Mouse (Mus musculus) CH12.LX (cell line): ENCODE measurements around the gene Cwc15. TPM values are rescaled to one million over a fixed set of nuclear protein-coding genes. Genes with fewer than 3 reads are reported as not detected.

Experiments used
- DNase-seq: peaks from one replicate; pipeline ENCODE4 v3.0.0-alpha.2; 2013; ENCODE audit errors: extremely low read depth
- H3K27ac ChIP-seq: 2 replicates; pipeline ENCODE4 v1.5.1; 2012; ENCODE audit warnings: low read depth, mild to moderate bottlenecking, control low read depth, moderate library complexity; ENCODE audit not compliant: insufficient read depth
- H3K27me3 ChIP-seq: replicated peaks from 2 replicates; pipeline ENCODE3; 2012; ENCODE audit warnings: inconsistent platforms
- H3K36me3 ChIP-seq, 2 experiments: replicated peaks in 1 of 2; 2 replicates each; pipeline versions ENCODE3 to v1.6.1; 2012; ENCODE audit warnings: inconsistent platforms in 1 of 2, low read length in 1 of 2, mild to moderate bottlenecking in 1 of 2, mixed read lengths in 1 of 2, moderate library complexity in 1 of 2; ENCODE audit not compliant: control insufficient read depth in 1 of 2, insufficient read depth in 1 of 2
- H3K4me1 ChIP-seq, 2 experiments: 2 replicates each; pipeline ENCODE4 v1.6.1; 2012; ENCODE audit warnings: inconsistent platforms in 1 of 2, moderate library complexity in 1 of 2; ENCODE audit not compliant: insufficient read depth in 2 of 2, control insufficient read depth in 1 of 2
- H3K4me2 ChIP-seq: 2 replicates; pipeline ENCODE4 v1.6.1; 2012; ENCODE audit warnings: low read depth, mild to moderate bottlenecking, control low read depth; ENCODE audit not compliant: poor library complexity, insufficient read depth, severe bottlenecking
- H3K4me3 ChIP-seq, 3 experiments: fragments of 150-350 bp in 1 of 3; sonication (generic) in 1 of 3; replicated peaks in 1 of 3; 2 replicates each; pipeline versions ENCODE3 to v1.5.1; 2011 to 2012; ENCODE audit warnings: low read depth in 2 of 3, low read length in 2 of 3, mild to moderate bottlenecking in 2 of 3, moderate library complexity in 2 of 3, control low read depth in 1 of 3, improper control_type of control experiment in 1 of 3, inconsistent platforms in 1 of 3, mixed read lengths in 1 of 3; ENCODE audit not compliant: poor library complexity in 1 of 3
- H3K79me2 ChIP-seq: replicated peaks from 2 replicates; pipeline ENCODE4 v1.6.1; 2012; ENCODE audit warnings: mild to moderate bottlenecking, moderate library complexity; ENCODE audit not compliant: control insufficient read depth, poor library complexity, insufficient read depth, severe bottlenecking; ENCODE audit errors: extremely low read depth
- H3K9ac ChIP-seq: 2 replicates; pipeline ENCODE4 v1.6.1; 2012; ENCODE audit warnings: low read depth, mild to moderate bottlenecking, control low read depth, moderate library complexity; ENCODE audit not compliant: insufficient read depth
- H3K9me3 ChIP-seq: replicated peaks from 2 replicates; pipeline ENCODE3; 2012; ENCODE audit warnings: low read length, inconsistent platforms, mixed read lengths
- BHLHE40 ChIP-seq: IDR thresholded peaks from 2 replicates; pipeline ENCODE4 v1.6.1; 2011; ENCODE audit warnings: mild to moderate bottlenecking, low read depth, low read length, improper control_type of control experiment
- CHD1 ChIP-seq: IDR thresholded peaks from 2 replicates; pipeline ENCODE4 v1.6.1; 2012; ENCODE audit warnings: low read depth, low read length, improper control_type of control experiment, inconsistent platforms
- ELF1 ChIP-seq: IDR thresholded peaks from 2 replicates; pipeline ENCODE4 v1.6.1; 2014; ENCODE audit warnings: low read depth, mild to moderate bottlenecking, inconsistent platforms, low read length, improper control_type of control experiment
- EP300 ChIP-seq: IDR thresholded peaks from 2 replicates; pipeline ENCODE4 v1.6.1; 2011; ENCODE audit warnings: low read length, improper control_type of control experiment
- HCFC1 ChIP-seq: IDR thresholded peaks from 2 replicates; pipeline ENCODE4 v1.6.1; 2012; ENCODE audit warnings: low read depth, mild to moderate bottlenecking, inconsistent platforms, low read length, improper control_type of control experiment
- JUN ChIP-seq: IDR thresholded peaks from 2 replicates; pipeline ENCODE4 v1.6.1; 2011; ENCODE audit warnings: low read depth, mild to moderate bottlenecking, low read length, improper control_type of control experiment, moderate library complexity; ENCODE audit not compliant: insufficient read depth
- JUND ChIP-seq: conservative IDR thresholded peaks from 2 replicates; pipeline ENCODE4 v1.6.1; 2011; ENCODE audit warnings: low read depth, low read length, improper control_type of control experiment
- KAT2A ChIP-seq: IDR thresholded peaks from 2 replicates; pipeline ENCODE4 v1.6.1; 2012; ENCODE audit warnings: low read length, improper control_type of control experiment, inconsistent platforms; ENCODE audit not compliant: insufficient replicate concordance
- MAX ChIP-seq: IDR thresholded peaks from 2 replicates; pipeline ENCODE4 v1.6.1; 2011; ENCODE audit warnings: low read length, improper control_type of control experiment
- MAZ ChIP-seq: IDR thresholded peaks from 2 replicates; pipeline ENCODE4 v1.6.1; 2012; ENCODE audit warnings: low read depth, mild to moderate bottlenecking, inconsistent platforms, low read length, improper control_type of control experiment, moderate library complexity
- MEF2A ChIP-seq: IDR thresholded peaks from 2 replicates; pipeline ENCODE4 v1.6.1; 2014; ENCODE audit warnings: low read depth, mild to moderate bottlenecking, inconsistent platforms, low read length, improper control_type of control experiment, borderline replicate concordance
- MXI1 ChIP-seq: IDR thresholded peaks from 2 replicates; pipeline ENCODE4 v1.6.1; 2011; ENCODE audit warnings: mild to moderate bottlenecking, low read depth, low read length, improper control_type of control experiment
- MYC ChIP-seq: IDR thresholded peaks from 2 replicates; pipeline ENCODE4 v1.6.1; 2011; ENCODE audit warnings: low read depth, mild to moderate bottlenecking, improper control_type of control experiment, low read length
- NELFE ChIP-seq: IDR thresholded peaks from 2 replicates; pipeline ENCODE4 v1.6.1; 2011; ENCODE audit warnings: low read depth, low read length, improper control_type of control experiment
- POLR2A ChIP-seq: IDR thresholded peaks from 2 replicates; pipeline ENCODE4 v1.6.1; 2011; ENCODE audit warnings: low read depth, mild to moderate bottlenecking, improper control_type of control experiment, low read length
- POLR2AphosphoS2 ChIP-seq: IDR thresholded peaks from 2 replicates; pipeline ENCODE4 v1.6.1; 2011; ENCODE audit warnings: low read depth, low read length, improper control_type of control experiment
- RAD21 ChIP-seq: IDR thresholded peaks from 2 replicates; pipeline ENCODE4 v1.6.1; 2011; ENCODE audit warnings: low read depth, mild to moderate bottlenecking, low read length, improper control_type of control experiment, moderate library complexity
- USF1 ChIP-seq: IDR thresholded peaks from 2 replicates; pipeline ENCODE4 v1.6.1; 2014; ENCODE audit warnings: low read depth, mild to moderate bottlenecking, inconsistent platforms, low read length, improper control_type of control experiment
- ZC3H11A ChIP-seq: IDR thresholded peaks from 2 replicates; pipeline ENCODE4 v1.6.1; 2012; ENCODE audit warnings: low read depth, mild to moderate bottlenecking, inconsistent platforms, low read length, improper control_type of control experiment
- ZNF384 ChIP-seq: IDR thresholded peaks from 2 replicates; pipeline ENCODE4 v1.6.1; 2012; ENCODE audit warnings: low read depth, low read length, improper control_type of control experiment, inconsistent platforms
- dilution Hi-C: fragments of 300-500 bp; cut with MboI; formaldehyde crosslinking; loops from 2 replicates; pipeline ENCODE4 v1.14.3; 2020; ENCODE audit warnings: low sequenced_read_pairs; ENCODE audit not compliant: extremely low pct_unique_long_range_greater_than_20kb, extremely low pct_ligation_motif_present
- in situ Hi-C: fragments of 300-500 bp; cut with MboI; formaldehyde crosslinking; loops from 3 replicates; pipeline ENCODE4 v1.14.3; 2019; ENCODE audit warnings: low sequenced_read_pairs, low pct_ligation_motif_present, low pct_unique_long_range_greater_than_20kb, mixed read lengths
- polyA plus RNA-seq: library from polyadenylated mRNA; unstranded; fragments of >175 nt; gene quantifications from 2 replicates; pipeline ENCODE4 v1.2.1, GENCODE M21; 2012; ENCODE audit warnings: low read depth; ENCODE audit not compliant: insufficient read length
- total RNA-seq, 2 experiments: library from RNA; depleted of rRNA; stranded (reverse); fragments of 300-350 nt in 1 of 2; fragments of >200 nt in 1 of 2; gene quantifications; 2 replicates each; pipeline ENCODE4 v1.2.3; 2012 to 2014

The Cwc15 gene
- total and polyA plus RNA-seq, 3 experiments = 107 to 221 (median 190) TPM

DNA sequence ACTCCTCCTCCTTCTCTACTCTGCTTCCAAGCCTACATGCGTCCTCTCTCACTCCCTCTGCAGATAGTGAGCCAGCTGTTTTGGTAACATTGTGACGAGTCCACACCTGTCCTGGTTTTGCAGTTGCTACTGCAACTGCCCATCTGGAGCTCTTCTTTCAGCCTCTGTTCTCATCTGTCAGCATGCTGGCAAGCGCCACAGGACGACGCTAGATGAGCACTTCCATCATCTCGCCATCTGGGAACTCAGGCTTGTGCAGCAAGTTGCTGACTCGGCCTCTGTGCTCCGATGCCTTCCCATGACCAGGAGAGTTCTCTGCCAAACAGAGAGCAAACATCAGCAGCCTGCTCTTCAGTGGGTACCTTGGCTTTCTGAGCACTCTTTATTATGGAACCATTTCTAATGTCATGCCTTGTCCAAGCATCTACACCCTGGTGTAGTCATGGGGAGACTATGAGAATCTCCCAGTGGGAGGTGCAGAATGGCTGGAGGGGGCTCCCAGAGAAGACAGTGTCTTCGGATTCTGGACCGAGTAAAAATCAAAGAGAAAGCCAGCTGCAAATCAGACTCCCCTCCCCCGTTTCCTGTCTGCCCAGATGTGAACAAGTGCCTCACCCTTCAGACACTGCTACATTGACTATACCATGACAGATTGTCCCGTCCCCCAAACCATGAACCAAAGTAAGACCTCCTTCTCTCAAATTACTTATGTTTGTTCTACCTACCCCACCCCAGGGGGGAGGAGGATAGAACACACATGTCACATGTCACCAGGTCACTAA lies 47.4 kb downstream of the Cwc15 start:
- DNase-seq = peak; percentile 29
- no peaks in the 10 kb centered on the region for H3K9me3 ChIP-seq
- TF ChIP-seq MXI1 (no peak), JUN (no peak), HCFC1 (no peak), RAD21 (no peak), POLR2A (no peak), ZNF384 (no peak), JUND (no peak), BHLHE40 (no peak), MYC (no peak), POLR2AphosphoS2 (no peak), KAT2A (no peak), CHD1 (no peak), EP300 (no peak), MAZ (no peak), USF1 (no peak), ELF1 (no peak), ZC3H11A (no peak), MEF2A (no peak)
- H3K27me3 ChIP-seq = no peaks in the 10 kb centered on the region
- peaks cover 0 to 24% of the 10 kb centered on the region in 2 experiments for H3K36me3 ChIP-seq
- no peak overlapping the region for H3K9ac ChIP-seq
- H3K27ac ChIP-seq = no peak overlapping the region
- no peak overlapping the region; the same call in 1 of the 2 replicates for H3K4me2 ChIP-seq
- no peak overlapping the region for H3K4me3 ChIP-seq
- dilution Hi-C loops (no loop called here), in situ Hi-C loops (no loop called here)
- H3K4me1 ChIP-seq = peaks cover 10 to 14% of the 10 kb centered on the region in 2 experiments
- no peaks in the 10 kb centered on the region for H3K79me2 ChIP-seq

DNA sequence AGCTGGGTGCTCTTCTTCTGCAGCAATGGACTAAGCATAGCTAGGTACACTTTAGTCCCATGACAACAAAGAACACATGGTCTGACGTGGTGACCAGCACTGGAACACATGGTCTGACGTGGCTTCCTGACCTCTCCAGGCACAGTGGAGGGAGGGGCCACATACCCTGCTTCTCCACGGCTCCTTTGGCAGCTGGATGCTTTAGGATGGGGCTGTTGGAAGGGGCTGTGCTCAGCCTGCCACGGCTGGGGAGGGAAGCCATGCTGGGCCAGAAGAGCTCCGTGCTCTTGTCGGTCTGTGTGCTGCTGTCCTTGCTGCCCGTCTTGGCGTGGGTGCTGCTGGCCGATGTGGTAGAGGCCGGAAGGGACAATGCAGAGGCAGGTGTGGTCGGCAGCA lies 47.9 kb downstream of the Cwc15 start:
- TF ChIP-seq MAX = peak; percentile 54; the same call in 1 of the 2 replicates
- no peak for TF ChIP-seq NELFE
- H3K4me1 ChIP-seq = peaks cover 10 to 14% of the 10 kb centered on the region in 2 experiments
- no peak overlapping the region for H3K27ac ChIP-seq
- no peak overlapping the region for H3K9ac ChIP-seq
- no peaks in the 10 kb centered on the region for H3K9me3 ChIP-seq
- H3K27me3 ChIP-seq = no peaks in the 10 kb centered on the region
- H3K79me2 ChIP-seq = no peaks in the 10 kb centered on the region
- H3K4me3 ChIP-seq = no peak overlapping the region
- no peak overlapping the region for H3K4me2 ChIP-seq
- in situ Hi-C loops (no loop called here), dilution Hi-C loops (no loop called here)
- no peak for DNase-seq
- H3K36me3 ChIP-seq = peaks cover 0 to 23% of the 10 kb centered on the region in 2 experiments
